Mouse (Mus musculus): ENCODE results near the gene Alg14. TPM values are rescaled to one million over a fixed set of nuclear protein-coding genes. Genes with fewer than 3 reads are reported as not detected.

Gene Alg14
- polyA plus RNA-seq, 1 experiment from 2014 or later, result 35.7 TPM

DNA sequence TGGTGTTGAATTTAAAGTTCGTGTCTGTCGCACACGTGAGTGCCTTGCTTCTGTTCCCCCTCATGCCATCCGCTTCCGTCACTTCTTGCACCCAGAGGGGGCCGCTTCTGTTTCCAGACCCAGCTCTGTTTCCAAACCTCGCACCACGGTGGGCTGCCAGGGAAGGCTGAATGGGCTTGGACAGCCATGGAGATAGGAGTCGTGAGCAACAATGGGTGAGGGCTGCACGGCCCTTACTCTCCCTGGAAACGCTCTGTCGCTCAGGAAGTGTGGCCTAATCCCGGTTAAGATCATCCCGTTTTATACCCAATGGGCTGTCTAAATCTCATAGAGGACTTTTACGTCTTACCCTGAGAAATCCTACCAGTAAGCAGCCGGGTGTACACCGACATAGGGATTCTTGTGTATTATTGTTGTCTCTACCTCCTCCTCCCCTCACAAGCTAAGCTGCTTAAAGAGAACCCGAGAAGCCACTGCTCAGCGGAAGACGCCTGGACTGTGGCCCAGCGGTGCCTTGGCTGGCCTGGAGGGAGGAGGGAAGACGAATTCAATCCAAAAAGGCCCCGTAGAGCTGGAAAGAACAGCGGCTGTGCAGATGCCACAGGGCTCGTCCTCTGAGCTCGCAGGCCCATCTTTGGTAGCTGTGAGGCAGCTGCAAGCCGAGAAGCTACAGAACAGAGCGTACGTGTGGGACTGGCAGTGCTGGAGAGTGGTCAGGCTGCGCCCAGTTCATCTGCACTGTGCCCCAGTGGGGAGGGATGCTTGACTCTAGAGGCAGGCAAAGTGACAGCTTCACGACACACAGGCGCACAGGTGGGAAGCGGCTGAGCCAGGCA lies 58.0 kb downstream of the Alg14 start:
- TF ChIP-seq CTCF (IDR thresholded peaks at IDR 0.05; ENCODE audit: low read depth), result no peak
- TF ChIP-seq EP300 (optimal IDR thresholded peaks at IDR 0.05), result no peak
- peaks cover 3% of the 10 kb centered on the region; the same call in 1 of the 2 replicates for H3K4me1 ChIP-seq (replicated peaks; ENCODE audit: control insufficient read depth, insufficient read depth)
- H3K4me3 ChIP-seq (ENCODE audit: low read depth, low read length), result no peak overlapping the region
- no peaks in the 10 kb centered on the region for H3K27me3 ChIP-seq (ENCODE audit: control insufficient read depth, insufficient read depth, low read length)
- WGBS, result 65% methylated on average over 33 of the region's 33 CpGs
- peak overlapping the region; percentile 77 for H3K27ac ChIP-seq (replicated peaks)
- peak overlapping the region; percentile 18; the same call in 1 of the 2 replicates for H3K9ac ChIP-seq (ENCODE audit: low read length)
- peak; percentile 28; the same call in 1 of the 2 replicates for ATAC-seq (ENCODE audit: low FRiP score, low TSS enrichment)
- DNase-seq (ENCODE audit: low spot score), result no peak
- no peak overlapping the region for H3K4me2 ChIP-seq (replicated peaks; ENCODE audit: low read depth)
- no peaks in the 10 kb centered on the region for H3K9me3 ChIP-seq (ENCODE audit: control insufficient read depth, low read length)
- no peaks in the 10 kb centered on the region for H3K36me3 ChIP-seq (ENCODE audit: control insufficient read depth, insufficient read depth, low read length)

DNA sequence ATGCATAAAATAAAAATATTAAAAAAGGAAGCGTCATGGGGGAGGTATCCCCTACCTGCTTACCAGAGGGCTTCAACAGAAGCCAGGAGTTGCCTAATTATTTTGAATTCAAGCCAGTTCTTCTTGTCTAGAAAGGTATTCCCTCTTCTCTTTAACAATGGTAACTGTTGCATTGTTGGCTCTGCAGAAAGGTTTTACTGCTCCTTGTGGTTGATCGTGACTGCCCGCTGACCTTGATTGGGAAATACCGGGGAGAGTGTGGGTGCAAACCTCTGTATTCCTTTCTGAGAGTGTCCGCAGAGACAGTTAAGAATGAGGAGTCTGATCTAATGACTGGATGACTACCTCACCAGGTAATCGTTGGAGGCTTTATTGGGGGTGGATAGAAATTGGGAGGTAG lies 59.7 kb downstream of the Alg14 start:
- Histone ChIP-seq H3K27me3 (ENCODE audit: control insufficient read depth, insufficient read depth, low read length) (no peaks in the 10 kb centered on the region), H3K9ac (ENCODE audit: low read length) (no peak overlapping the region), H3K9me3 (ENCODE audit: control insufficient read depth, low read length) (no peaks in the 10 kb centered on the region), H3K4me1 (replicated peaks; ENCODE audit: control insufficient read depth, insufficient read depth) (no peaks in the 10 kb centered on the region; the same call in 1 of the 2 replicates), H3K4me3 (ENCODE audit: low read depth, low read length) (no peak overlapping the region), H3K27ac (replicated peaks) (no peak overlapping the region), H3K4me2 (replicated peaks; ENCODE audit: low read depth) (no peak overlapping the region), H3K36me3 (ENCODE audit: control insufficient read depth, insufficient read depth, low read length) (no peaks in the 10 kb centered on the region)
- ATAC-seq (ENCODE audit: low FRiP score, low TSS enrichment), result no peak
- 87% methylated on average over 6 of the region's 6 CpGs for WGBS
- no peak for DNase-seq (ENCODE audit: low spot score)
- TF ChIP-seq CTCF (IDR thresholded peaks at IDR 0.05; ENCODE audit: low read depth) (no peak), EP300 (optimal IDR thresholded peaks at IDR 0.05) (no peak)

DNA sequence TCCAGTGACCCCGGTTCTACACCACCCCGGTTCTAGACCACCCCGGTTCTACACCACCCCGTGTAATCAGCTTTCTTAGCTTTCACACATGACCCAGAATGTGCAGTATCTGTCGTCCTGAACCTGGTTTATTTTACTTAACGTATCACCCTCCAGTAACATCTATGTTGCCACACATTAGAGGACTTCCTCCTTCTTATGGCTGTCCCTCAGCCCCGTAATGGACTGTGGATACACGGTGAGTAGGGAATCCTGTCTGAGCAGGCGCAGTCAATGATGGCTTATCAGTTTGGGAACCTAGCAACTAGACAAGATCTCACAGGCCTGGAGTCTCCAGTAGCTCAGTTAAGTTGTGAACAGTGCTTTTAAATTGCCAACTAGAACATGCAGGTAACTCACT lies 62.7 kb downstream of the Alg14 start:
- H3K4me1 ChIP-seq (replicated peaks; ENCODE audit: control insufficient read depth, insufficient read depth), result no peaks in the 10 kb centered on the region
- WGBS, result 69% methylated on average over 9 of the region's 9 CpGs

DNA sequence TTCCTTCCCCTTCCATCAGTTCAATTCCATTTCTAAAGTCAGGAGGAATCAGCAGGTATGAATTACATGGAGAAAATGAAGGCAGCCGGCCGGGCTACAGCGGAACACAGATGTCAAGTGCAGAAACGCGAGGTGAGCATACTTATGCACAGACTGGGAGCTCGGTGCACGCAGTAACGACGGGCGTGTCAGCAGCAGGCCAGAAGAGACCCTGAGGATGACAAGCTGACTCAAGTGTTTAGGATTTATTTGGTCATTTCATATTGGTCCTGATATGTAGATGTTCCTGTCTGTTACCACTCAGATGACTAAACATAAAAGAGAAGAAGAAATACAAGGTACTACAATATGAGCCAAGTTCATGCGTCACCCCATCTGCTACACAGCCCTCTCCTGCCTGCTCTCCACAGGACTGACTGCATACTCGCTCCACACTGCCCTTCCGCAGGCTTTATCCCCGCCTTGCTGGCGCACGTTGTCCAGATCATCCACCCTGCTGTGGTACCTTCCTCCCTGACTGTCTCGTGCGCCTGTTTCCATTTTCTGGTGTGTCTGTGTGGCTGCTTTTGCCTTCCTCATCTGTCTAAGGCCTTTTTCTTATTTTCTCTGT lies 63.4 kb downstream of the Alg14 start:
- Histone ChIP-seq H3K27me3 (ENCODE audit: control insufficient read depth, insufficient read depth, low read length) (no peaks in the 10 kb centered on the region), H3K4me1 (replicated peaks; ENCODE audit: control insufficient read depth, insufficient read depth) (no peaks in the 10 kb centered on the region), H3K27ac (replicated peaks) (no peak overlapping the region), H3K9ac (ENCODE audit: low read length) (no peak overlapping the region), H3K4me2 (replicated peaks; ENCODE audit: low read depth) (no peak overlapping the region), H3K9me3 (ENCODE audit: control insufficient read depth, low read length) (no peaks in the 10 kb centered on the region), H3K36me3 (ENCODE audit: control insufficient read depth, insufficient read depth, low read length) (no peaks in the 10 kb centered on the region), H3K4me3 (ENCODE audit: low read depth, low read length) (no peak overlapping the region)
- WGBS, result 82% methylated on average over 18 of the region's 18 CpGs
- DNase-seq (ENCODE audit: low spot score) (no peak), ATAC-seq (ENCODE audit: low FRiP score, low TSS enrichment) (no peak)
- TF ChIP-seq CTCF (IDR thresholded peaks at IDR 0.05; ENCODE audit: low read depth) (no peak), EP300 (optimal IDR thresholded peaks at IDR 0.05) (no peak)

More for the DNA sequence above, 62.7 kb downstream of the Alg14 start:
- Histone ChIP-seq H3K36me3 (ENCODE audit: control insufficient read depth, insufficient read depth, low read length) (no peaks in the 10 kb centered on the region), H3K27me3 (ENCODE audit: control insufficient read depth, insufficient read depth, low read length) (no peaks in the 10 kb centered on the region), H3K4me2 (replicated peaks; ENCODE audit: low read depth) (no peak overlapping the region), H3K27ac (replicated peaks) (no peak overlapping the region), H3K9ac (ENCODE audit: low read length) (no peak overlapping the region), H3K9me3 (ENCODE audit: control insufficient read depth, low read length) (no peaks in the 10 kb centered on the region), H3K4me3 (ENCODE audit: low read depth, low read length) (no peak overlapping the region)
- DNase-seq (ENCODE audit: low spot score) (no peak), ATAC-seq (ENCODE audit: low FRiP score, low TSS enrichment) (no peak)
- TF ChIP-seq CTCF (IDR thresholded peaks at IDR 0.05; ENCODE audit: low read depth), result no peak
- TF ChIP-seq EP300 (optimal IDR thresholded peaks at IDR 0.05), result no peak

DNA sequence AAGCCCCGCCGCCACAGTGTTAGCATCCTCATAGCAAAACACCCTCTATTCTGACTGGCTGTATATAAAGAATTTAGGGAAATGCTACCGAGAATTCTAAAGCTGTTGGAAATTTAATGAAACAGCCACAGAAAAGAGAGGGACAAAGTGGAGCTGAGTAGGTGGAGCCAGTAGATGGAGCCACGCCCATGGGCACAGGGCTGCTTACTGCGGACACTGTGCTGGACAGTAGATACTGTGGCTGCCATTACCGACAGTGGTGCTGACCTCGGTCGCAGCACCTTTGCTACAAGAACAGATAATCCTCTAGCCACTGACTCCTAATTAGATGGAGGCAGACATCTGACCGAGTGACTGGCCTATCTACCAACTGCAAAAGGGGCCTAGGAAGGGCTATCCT lies 64.0 kb downstream of the Alg14 start:
- H3K27me3 ChIP-seq (ENCODE audit: control insufficient read depth, insufficient read depth, low read length), result no peaks in the 10 kb centered on the region
- no peaks in the 10 kb centered on the region for H3K9me3 ChIP-seq (ENCODE audit: control insufficient read depth, low read length)
- no peak for DNase-seq (ENCODE audit: low spot score)
- no peaks in the 10 kb centered on the region for H3K36me3 ChIP-seq (ENCODE audit: control insufficient read depth, insufficient read depth, low read length)
- ATAC-seq (ENCODE audit: low FRiP score, low TSS enrichment), result no peak
- no peak overlapping the region for H3K4me2 ChIP-seq (replicated peaks; ENCODE audit: low read depth)
- no peak overlapping the region for H3K4me3 ChIP-seq (ENCODE audit: low read depth, low read length)
- no peak for TF ChIP-seq EP300 (optimal IDR thresholded peaks at IDR 0.05)
- no peak for TF ChIP-seq CTCF (IDR thresholded peaks at IDR 0.05; ENCODE audit: low read depth)
- H3K4me1 ChIP-seq (replicated peaks; ENCODE audit: control insufficient read depth, insufficient read depth), result no peaks in the 10 kb centered on the region
- 87% methylated on average over 9 of the region's 9 CpGs for WGBS
- no peak overlapping the region for H3K9ac ChIP-seq (ENCODE audit: low read length)
- H3K27ac ChIP-seq (replicated peaks), result no peak overlapping the region

DNA sequence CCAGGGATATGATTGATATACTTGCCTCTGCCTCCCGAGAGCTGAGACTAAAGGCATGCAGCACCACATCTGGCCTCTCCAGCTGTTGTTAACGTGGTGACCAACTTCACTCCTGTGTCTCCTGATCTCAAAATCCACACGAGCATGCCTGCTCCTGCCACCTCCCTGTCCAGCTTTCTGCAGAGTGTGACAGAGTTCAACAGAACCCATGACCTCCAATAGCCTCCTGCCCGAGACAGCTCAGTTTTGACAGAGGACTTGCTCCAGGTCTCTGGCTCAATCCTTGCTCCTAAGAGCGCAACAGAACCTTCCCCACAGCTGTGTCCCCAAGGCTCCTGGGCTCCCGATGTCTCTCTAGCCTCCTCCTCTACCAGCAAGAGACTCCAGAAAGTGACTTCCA lies 64.5 kb downstream of the Alg14 start:
- TF ChIP-seq EP300 (optimal IDR thresholded peaks at IDR 0.05) (no peak), CTCF (IDR thresholded peaks at IDR 0.05; ENCODE audit: low read depth) (no peak)
- H3K27me3 ChIP-seq (ENCODE audit: control insufficient read depth, insufficient read depth, low read length), result no peaks in the 10 kb centered on the region
- H3K4me3 ChIP-seq (ENCODE audit: low read depth, low read length), result no peak overlapping the region
- no peaks in the 10 kb centered on the region for H3K4me1 ChIP-seq (replicated peaks; ENCODE audit: control insufficient read depth, insufficient read depth)
- H3K9ac ChIP-seq (ENCODE audit: low read length), result no peak overlapping the region
- H3K4me2 ChIP-seq (replicated peaks; ENCODE audit: low read depth), result no peak overlapping the region
- H3K36me3 ChIP-seq (ENCODE audit: control insufficient read depth, insufficient read depth, low read length), result no peaks in the 10 kb centered on the region
- 72% methylated on average over 6 of the region's 6 CpGs for WGBS
- ATAC-seq (ENCODE audit: low FRiP score, low TSS enrichment) (no peak), DNase-seq (ENCODE audit: low spot score) (no peak)
- no peaks in the 10 kb centered on the region for H3K9me3 ChIP-seq (ENCODE audit: control insufficient read depth, low read length)
- H3K27ac ChIP-seq (replicated peaks), result no peak overlapping the region

All from stomach, postnatal 0 days (tissue).